Mouse (Mus musculus): ENCODE results near the gene Gm3667. TPM values are rescaled to one million over a fixed set of nuclear protein-coding genes. Genes with fewer than 3 reads are reported as not detected.
"Not testable (repeated sequence)": the region's sequence is repeated elsewhere in the genome, so short reads cannot be mapped to it uniquely, and the experiment has no call there.

The Gm3667 gene
- 1 to 10 TPM; 1.6 to 2.6 TPM for total RNA-seq (2021)
- long read RNA-seq, experiment 1, partial matches to known transcripts, result 1 of 10 reads
- long read RNA-seq, experiment 1, other reads (novel, unspliced or antisense), result 9 of 10 reads
- long read RNA-seq, experiment 2, partial matches to known transcripts, result 0 of 10 reads
- long read RNA-seq, experiment 2, other reads (novel, unspliced or antisense), result 10 of 10 reads

DNA sequence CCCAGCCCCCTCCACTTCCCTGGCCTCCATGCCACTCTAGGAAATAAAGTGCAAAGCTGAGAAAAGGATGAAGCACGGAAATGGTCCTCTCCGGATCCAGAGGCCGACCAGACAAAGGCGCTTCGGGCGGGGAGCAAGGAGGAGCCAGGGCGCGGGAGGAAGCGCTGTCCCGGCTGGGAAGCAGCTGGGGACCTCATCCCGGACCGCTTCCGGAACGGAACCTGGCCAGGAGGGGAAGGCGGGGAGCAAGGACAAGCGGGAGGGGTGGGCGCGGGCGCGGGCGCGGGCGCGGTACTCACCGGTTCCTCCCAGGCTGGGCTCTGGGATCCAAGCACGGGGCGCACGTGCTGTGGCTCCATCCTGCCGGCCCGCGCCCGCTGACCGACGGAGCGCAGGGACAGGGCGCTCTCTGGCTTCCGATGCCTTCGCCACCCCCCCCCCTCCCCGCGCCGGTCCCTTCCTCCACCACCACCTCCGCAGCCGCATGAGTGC lies at the start of gene Gm3667:
Gene Gm3667, minus strand, starts transcription at position 442 of the 492 bp plus-strand sequence.
- intact Hi-C loops (cut with DNase I), result not testable (repeated sequence)

DNA sequence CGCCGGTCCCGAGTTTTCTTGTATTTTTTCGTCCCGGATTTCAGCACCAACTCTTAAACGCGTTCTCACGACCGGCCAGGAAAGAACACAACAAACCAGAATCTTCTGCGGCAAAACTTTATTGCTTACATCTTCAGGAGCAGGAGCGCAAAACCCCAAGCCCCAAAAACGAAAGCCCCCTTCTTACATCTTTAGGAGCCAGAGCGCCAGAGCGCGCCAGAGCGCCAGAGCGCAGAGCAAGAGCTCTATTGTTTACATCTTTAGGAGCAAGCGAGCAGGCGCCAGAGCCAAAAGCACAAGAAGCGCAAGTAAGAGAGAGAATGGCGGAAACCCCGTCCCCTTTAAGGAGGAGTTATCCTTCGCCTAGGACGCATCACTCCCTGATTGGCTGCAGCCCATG lies 10.1 kb upstream of the Gm3667 start:
- intact Hi-C loops (cut with DNase I); DNase-seq (ENCODE audit: low spot score in 2 of 2): not testable (repeated sequence)

More for the DNA sequence above, at the start of gene Gm3667:
- not testable (repeated sequence) for DNase-seq (ENCODE audit: low spot score in 2 of 2)

DNA sequence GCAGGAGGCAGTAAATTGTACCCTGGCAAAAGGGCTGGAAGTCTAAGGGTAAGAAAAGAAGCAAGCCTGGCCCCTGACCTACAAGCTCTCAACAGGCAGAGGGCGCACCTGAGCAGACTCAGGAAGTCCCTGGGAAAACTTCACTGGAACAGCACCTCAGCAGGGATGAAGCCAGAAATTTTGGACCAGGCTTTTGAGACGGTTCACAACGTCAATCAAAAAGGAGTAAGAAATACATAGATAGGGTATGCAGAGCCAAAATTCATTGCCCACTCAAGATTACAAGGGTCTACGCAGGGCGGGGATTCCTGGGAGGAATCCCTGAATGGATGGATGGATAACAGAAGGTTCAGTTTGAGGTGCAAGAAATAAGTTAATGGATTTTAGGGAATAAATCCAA lies 951 bp downstream of the Gm3667 start:
- intact Hi-C loops (cut with DNase I), result not testable (repeated sequence)

DNA sequence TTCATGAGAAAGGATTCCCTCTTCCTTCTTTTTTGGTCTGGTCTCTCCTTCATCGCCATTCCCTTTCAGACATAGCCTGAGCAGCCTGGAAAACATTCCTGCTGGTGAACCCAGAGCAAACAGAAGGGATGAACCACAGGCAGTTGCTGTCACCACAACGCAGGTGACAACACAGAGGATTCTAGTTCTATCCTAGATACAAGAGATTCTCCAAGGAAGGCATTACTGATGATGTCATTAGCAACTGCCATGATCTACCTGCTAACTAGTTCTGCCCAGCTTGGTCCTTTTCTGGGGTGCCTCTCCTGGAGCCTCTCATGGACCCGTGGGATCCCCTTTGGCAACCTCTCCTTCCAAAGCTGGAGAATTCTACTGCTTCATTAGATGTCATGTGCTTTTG lies 49.6 kb downstream of the Gm3667 start, which contains the start of gene Gm3642:
Gene Gm3642, minus strand, starts transcription at position 101 of the 400 bp plus-strand sequence.
- DNase-seq (ENCODE audit: low spot score in 2 of 2); intact Hi-C loops (cut with DNase I): not testable (repeated sequence)

More for the DNA sequence above, 951 bp downstream of the Gm3667 start:
- peak; percentile 10 to 19 for DNase-seq (ENCODE audit: low spot score in 2 of 2)

DNA sequence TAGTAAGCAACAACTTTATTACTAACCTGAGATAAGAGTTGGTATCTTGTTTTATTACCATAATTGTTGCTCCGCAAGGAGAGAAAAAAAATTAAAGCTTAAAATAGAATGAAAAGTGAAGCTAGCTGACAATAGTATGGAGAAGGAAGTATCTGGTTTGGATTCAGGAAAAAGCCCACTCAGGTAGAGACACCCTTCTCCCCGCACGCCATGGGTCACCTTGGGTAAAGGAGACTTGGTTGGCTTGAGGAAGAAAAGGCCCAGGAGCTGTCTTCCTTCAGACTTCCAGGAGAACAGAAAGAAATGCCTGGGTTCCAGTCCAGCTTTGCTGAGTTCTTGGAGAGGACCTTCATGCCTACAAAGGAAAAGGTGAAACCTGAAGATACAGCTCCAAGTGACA lies 66.5 kb downstream of the Gm3667 start:
- intact Hi-C loops (cut with DNase I); DNase-seq (ENCODE audit: low spot score in 2 of 2): not testable (repeated sequence)

Other genes with a start within 250 kb of the Gm3667 start
- gene Gm10251, start 205.8 kb downstream of the Gm3667 start, total RNA-seq (2021), result not detected
- gene Gm8050, start 169.7 kb downstream of the Gm3667 start, total RNA-seq (2021), result not detected
- gene Gm3636, start 147.6 kb downstream of the Gm3667 start, total RNA-seq (2021), result 1 to 10 TPM; 2.2 to 4.7 TPM
- not detected for gene Gm8362, start 115.6 kb downstream of the Gm3667 start, total RNA-seq (2021)
- gene Gm3642, start 49.7 kb downstream of the Gm3667 start, total RNA-seq (2021), result not detected
- gene Gm6356, start 83.9 kb upstream of the Gm3667 start, total RNA-seq (2021), result not detected
- 1 to 10 TPM in 1 of 2 experiments, under 1 TPM in 1; 0.46 to 1.1 TPM for gene Gm10406, start 137.5 kb upstream of the Gm3667 start, total RNA-seq (2021)
- gene Gm3685, start 155.0 kb upstream of the Gm3667 start, total RNA-seq (2021), result not detected
- 1 to 10 TPM; 3.7 to 4.1 TPM for gene Gm3696, start 210.7 kb upstream of the Gm3667 start, total RNA-seq (2021)
- not detected for gene Gm6676, start 235.4 kb upstream of the Gm3667 start, total RNA-seq (2021)